Mouse (Mus musculus): ENCODE measurements around the gene Hoxc9.

The Hoxc9 gene

DNA sequence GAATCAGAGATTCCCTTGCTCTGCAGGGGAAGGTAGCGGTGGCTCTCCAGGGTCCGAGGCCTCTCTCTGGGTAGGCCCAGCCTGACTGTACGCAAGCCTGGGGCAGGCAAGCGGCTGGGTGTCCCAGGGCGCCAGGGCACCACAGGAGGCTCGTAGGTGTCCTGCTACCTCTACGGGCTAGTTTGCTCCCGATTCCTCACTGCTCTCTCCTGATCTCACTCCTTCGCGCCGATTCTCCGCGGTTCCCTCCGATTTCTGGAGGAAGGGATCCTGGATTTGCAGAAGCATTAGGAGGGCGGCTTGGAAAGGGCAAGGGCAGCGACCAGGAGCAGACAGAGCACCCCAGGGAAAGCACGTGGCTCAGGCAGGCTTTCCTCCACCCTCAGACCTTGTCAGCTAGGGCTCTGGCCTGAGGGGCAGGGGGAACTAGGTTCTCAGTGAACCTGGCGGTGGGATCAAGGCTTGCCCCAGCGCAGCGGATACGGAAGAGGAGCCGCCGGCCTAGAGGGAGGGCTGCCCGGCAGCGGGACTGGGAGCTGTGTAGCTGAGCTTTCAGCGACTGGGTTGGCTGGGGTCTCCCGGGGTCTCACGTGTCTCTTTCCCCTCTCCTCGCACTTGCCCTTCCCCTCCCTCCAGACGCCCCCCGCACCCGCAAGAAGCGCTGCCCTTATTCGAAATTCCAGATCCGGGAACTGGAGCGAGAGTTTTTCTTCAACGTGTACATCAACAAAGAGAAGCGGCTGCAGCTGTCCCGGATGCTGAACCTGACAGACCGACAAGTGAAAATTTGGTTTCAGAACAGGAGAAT, 20.2 kb upstream of the Hoxc9 start:
- DNase-seq (ENCODE audit: low read depth) = no peak

DNA sequence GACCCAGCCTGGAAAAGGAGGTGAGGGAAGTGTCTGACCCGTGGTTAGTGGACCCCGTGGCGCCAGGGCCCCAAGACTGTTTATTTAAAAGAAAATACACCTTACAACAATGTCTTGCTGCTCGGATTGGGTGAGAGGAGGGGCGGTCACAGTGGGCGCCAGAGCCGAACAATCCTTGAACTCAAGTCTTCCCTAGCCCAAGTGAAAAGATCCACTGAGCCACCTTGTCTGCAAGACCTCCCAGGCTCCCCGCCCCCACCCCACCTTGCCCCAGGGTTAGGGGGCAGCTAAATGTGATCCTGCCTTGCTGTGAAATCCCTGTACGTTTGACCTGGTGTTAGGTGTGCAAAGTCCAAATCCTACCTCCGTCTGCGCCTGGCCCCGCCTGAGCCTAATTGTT, 19.3 kb upstream of the Hoxc9 start:
- DNase-seq (ENCODE audit: low read depth) = no peak

DNA sequence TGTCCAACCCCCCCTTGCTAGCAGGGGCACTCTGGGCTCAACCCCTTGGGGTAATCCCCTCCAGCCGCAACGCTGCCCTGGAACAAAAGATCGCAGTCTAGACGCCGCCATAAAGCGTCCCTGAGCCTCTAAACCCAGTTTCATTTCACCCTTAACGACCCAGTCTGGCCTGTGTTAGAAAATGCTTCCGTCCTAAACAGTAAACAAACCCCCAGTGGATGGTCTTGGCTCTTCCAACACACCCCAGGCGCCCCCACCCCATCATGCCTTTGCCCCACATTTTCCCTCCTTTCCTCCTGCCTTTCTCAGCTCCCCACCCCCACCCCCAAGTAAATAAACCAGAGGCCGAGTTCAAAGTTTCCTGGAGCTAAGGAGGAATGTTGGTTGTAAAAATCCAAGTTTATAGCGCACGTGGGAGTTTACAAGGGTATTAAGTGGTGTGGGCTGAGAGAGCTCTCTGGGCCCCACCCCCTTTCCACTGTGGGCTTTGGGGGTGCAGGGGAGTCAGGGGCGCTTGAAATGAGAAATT, 16.5 kb upstream of the Hoxc9 start:
- no peak for DNase-seq (ENCODE audit: low read depth)

DNA sequence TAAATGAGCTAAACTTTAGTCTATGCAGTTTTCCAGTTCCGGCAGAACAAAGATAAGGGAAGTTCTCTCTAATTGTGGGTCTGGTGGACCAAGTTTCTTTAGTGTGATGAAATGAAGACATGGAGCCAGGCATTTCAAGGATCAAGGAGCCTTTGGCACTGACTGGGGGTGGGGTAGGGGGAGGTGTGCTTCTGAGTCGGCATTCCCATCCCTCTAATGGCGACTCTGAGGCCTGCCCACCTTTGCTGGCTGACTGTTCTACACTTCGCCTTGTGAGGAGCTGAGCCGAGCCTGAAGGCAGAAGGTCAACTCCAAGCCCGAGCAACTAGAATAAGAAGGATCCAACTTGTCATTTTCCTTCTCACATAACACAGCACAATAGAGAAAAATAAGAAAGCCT, 14.5 kb upstream of the Hoxc9 start:
- no peak for DNase-seq (ENCODE audit: low read depth)

GRCm38 (mm10) chr15:102962492-102962891, 13.7 kb upstream of the Hoxc9 start:
- DNase-seq (ENCODE audit: low read depth) = no peak

GRCm38 (mm10) chr15:102963259-102963658, 13.0 kb upstream of the Hoxc9 start:
- no peak for DNase-seq (ENCODE audit: low read depth)

GRCm38 (mm10) chr15:102963671-102964640, 12.3 kb upstream of the Hoxc9 start:
- no peak for DNase-seq (ENCODE audit: low read depth)

DNA sequence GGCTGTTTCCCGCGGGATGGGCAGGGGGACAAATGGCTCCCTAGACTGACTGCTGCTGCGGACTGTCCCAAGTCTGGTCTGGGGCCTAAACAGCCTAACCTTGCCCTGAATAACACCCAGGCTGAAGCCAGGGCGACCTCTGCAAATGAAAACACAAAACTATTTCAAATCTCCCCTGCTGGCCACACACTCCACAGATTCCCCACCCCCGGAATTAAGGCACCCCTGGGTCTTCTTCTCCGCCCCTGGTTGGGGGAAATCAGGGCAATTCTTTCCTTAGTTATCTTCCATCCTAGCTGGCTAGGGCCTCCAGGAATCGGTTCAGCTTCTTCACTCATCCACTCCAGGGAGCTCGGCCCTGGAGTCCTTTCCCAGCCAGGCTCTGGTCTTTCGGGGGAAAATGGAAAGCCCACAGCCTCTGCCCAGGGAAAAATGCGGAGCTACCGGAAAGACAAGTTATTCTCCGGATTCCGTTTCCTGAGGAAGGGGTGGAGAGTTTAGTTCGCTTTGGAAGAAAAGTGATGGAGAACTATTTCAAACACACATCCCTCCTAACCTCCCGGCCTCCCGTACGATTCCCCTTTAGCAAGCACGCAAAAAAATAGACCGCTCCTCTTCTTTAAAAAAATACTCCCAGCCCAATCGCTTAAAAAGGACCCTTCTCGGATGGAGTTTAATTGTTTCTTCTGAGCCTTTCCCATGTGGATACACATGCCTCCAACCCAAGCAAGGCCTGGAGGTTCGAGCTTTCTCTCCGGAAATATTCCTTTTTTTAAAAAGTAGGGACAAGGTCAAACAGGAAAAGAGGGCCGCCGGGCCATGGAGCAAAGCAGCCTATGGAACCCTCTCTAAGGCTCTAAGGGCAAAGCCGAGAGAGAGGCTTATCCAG, 11.0 kb upstream of the Hoxc9 start:
- no peak for DNase-seq (ENCODE audit: low read depth)

DNA sequence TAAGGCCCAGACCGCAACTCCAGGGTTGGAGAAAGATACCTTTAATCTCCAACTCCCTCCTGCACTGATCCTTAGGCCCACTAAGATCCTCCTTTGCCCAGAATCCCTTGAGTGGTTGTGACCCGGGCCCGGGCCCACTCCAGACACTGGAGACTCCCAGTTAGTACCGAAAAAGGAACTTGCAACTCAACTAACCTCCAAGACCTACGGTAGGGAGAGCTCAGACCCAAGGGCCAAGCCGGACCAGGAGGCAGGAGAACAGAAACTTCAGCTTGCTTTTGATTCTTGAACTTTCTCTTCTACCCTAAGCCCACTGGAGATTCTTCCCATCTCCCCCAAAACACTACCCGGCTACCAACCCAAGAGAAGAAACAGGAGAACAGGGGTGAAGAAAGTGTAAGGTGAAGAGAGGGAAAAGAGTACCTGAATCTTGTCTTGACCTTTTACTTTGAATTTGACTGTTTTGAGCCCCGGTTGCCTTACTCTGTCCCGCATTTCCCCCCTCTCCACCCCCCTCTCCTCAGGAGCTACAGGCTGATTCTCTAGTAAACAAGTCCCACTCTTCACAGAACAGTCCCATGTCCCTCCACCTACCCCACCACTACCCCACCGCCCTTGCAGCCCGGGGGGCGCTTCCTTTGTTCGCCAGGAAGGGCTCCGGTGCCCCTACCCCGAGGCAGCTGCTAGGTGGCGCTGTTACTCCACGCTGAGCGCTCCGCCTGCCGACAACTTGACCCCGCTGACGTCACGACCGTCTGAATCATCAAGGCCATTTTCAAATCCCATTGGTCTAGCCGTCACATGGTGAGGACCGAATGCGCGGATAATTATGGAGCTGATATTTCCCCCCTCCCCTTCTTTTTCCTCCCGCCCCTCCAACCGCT, 10.1 kb upstream of the Hoxc9 start:
- no peak for DNase-seq (ENCODE audit: low read depth)

GRCm38 (mm10) chr15:102966776-102967311, 9.4 kb upstream of the Hoxc9 start, which contains the start of gene Hoxc10:
Hoxc10 (plus strand) TSS chr15:102966796.
- no peak for DNase-seq (ENCODE audit: low read depth)

DNA sequence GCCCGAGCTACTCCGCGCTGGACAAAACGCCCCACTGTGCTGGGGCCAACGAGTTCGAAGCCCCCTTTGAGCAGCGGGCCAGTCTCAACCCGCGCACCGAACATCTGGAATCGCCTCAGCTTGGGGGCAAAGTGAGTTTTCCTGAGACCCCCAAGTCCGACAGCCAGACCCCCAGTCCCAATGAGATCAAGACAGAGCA, 9.0 kb upstream of the Hoxc9 start, which contains the start of gene Hoxc5:
Gene Hoxc5 (plus strand): TSS at position 132 of the 199 bp plus-strand sequence.
- no peak for DNase-seq (ENCODE audit: low read depth)

DNA sequence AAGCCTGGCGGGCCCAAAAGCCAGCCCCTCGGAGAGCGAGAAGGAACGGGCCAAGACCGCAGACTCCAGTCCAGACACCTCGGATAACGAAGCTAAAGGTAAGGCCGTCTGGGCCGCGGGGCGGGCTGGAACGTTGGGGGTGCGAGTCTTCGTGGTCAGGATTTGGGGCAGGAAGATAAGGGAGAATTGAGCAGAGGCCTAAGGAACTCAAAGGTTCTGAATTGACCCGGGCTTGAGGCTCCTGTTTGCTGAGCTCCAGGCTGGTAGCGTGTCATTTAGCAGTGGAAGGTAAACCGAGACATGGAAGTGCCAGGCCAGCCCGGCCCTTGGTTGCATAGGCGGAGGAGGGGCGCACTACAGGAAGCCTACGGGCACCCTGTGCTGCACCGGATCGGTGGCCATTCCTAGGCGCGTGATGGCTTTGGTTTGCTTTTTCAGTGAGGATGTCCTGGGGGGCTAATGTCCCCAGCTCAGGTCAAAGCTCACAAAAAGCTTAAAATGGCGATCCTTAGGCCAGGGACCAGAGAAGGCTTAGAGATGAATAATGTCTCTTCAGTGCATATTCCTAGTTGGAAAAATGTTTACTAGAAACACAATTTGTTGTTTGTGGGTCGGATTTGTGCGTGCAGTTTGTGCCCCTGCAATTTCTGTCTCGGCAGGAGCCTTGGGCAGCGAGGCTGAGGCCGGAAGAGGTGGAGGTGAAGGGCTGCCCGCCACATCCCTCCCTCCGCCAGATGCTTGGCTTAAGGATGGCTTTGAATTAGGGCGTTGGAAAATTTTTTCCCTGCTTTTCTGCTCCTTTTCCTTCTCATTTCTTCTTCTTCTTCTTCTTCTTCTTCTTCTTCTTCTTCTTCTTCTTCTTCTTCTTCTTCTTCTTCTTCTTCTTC, 8.5 kb upstream of the Hoxc9 start:
- no peak for DNase-seq (ENCODE audit: low read depth)

DNA sequence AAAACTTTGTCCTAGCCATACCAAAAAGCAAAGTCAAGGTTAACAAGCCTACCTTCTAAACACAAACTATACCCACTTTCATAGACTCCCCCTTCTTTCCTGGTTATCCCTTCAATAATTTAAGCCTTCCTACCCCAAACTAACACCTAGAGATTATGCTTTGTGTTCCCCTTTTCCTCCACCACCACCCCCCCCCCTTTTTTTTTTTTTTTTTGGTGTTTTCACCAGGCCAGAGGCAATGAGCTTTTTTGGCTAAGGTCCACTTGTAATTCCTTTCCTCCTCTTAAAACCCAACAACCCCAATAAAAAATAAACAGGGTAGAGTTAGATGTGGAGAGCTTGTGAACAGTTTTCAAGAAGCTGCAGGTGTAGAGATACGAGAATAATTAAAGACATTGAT, 6.9 kb upstream of the Hoxc9 start:
- no peak for DNase-seq (ENCODE audit: low read depth)

GRCm38 (mm10) chr15:102970740-102971139, 5.5 kb upstream of the Hoxc9 start:
- peak; percentile 86 for DNase-seq (ENCODE audit: low read depth)

DNA sequence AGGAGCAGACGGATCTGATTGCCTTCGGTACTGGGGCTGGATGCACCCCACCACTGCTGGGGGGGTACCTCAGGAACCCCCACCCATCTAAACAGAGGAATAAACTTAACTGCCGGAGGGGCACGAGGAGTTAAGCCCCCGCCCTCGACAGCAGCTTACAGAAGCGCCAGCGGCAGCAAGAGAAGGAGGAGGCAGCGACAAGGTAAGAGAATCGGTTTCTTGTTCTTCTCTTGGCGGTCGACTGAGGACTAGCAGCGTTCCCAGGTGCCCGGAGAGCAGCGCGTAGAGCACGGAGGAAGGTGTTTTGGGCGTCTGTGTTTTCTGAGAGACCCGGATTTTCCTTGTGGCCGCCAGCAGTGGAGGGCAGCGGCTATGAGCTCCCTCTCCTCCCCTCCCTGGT, 4.0 kb upstream of the Hoxc9 start:
- no peak for DNase-seq (ENCODE audit: low read depth)

DNA sequence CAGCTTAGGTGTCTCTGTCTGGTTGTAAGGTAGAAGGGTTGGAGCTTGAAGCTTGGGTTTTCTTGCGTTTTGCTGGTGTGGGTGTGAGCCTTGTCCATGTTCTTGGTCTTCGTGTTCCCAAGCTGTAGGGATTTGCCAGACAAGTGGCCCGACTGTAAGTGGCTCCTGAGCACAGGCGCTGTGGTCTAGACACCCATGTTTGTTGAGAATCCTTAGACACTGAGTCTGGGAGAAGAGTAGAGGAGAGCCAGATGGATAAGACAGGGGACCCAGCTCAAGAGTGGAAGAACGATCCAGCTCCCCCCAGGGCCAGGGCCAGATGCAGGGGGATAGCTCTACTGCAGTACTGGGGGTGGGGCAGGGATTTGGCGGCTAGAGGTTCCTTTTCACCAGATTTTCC, 3.5 kb upstream of the Hoxc9 start:
- DNase-seq (ENCODE audit: low read depth) = no peak

DNA sequence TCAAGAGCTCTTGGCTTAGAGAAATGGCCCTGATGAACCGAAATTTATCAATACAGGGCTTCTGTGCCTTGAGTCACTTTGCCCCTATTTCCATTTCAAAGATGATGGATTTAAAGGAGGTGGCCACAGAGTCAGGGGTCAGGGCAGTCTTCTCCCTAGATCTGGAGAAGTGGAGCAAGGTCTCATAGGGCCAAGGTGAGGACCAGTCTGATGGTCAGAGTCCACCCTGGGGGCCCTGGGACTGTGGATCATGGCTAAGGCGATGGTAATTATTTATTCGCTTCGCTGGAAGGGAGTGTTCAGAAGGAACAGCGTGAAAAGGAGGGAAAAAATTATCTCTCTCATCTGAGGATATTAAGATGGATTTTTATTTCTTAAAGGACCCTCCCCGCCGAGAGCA, 1.2 kb upstream of the Hoxc9 start:
- DNase-seq (ENCODE audit: low read depth) = no peak

GRCm38 (mm10) chr15:102975688-102976111, 539 bp upstream of the Hoxc9 start:
- no peak for DNase-seq (ENCODE audit: low read depth)

DNA sequence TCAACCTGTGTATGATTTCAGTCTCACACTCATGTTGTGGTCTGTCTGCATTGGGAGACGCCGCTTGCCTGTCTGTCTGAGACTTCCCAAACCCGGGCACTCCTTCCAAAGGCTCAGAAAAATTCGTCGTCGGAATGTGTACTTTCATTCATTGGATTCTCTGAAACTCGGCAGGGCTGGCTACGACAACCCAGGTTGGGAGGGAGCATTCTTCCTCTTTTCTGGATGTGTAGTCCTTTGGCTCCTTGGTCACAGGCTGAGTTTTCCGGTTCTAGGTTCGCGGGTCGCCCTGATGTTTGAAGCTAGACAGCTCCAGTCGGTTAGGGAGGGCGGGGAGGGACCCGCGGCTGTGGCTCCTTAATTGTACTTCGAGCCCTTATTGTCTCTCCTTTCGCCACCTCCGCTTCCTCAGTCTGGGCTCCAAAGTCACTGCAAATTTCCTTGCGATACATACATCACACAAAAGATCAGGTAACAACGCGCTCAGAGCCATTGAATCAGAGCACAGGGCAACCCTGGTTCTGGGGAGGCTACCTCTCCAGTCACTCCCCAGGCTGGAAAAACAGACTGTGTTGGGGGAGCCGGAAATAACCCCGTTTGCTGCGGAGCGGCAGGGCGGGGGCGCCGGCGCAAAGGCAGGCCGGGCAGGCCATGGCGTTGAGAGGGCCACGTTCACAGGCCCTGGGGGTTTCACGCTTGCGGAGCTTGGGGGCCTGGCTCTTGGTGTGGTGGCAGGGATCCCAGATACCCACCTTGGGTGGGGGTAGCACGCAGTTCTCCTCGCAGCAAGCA, 588 bp downstream of the Hoxc9 start:
- no peak for DNase-seq (ENCODE audit: low read depth)
